Mouse (Mus musculus): ENCODE results near the gene Mreg.

The Mreg gene

GRCm38 (mm10) chr1:72166468-72166814, 45.7 kb downstream of the Mreg start:
- in situ Hi-C loops (cut with MboI; ENCODE audit: low pct_unique_long_range_greater_than_20kb in 1 of 2, low sequenced_read_pairs in 2 of 2, unreplicated experiment in 1 of 2) = no loop called here

- in situ Hi-C loops (cut with MboI; ENCODE audit: low pct_unique_long_range_greater_than_20kb in 1 of 2, low sequenced_read_pairs in 2 of 2, unreplicated experiment in 1 of 2) = no loop called here
Measured at GRCm38 (mm10) chr1:72165723-72166467, 46.2 kb downstream of the Mreg start.

- in situ Hi-C loops (cut with MboI; ENCODE audit: low pct_unique_long_range_greater_than_20kb in 1 of 2, low sequenced_read_pairs in 2 of 2, unreplicated experiment in 1 of 2) = no loop called here
Measured at GRCm38 (mm10) chr1:72160321-72160720, 51.8 kb downstream of the Mreg start.

GRCm38 (mm10) chr1:72145041-72145440, 67.1 kb downstream of the Mreg start:
- in situ Hi-C loops (cut with MboI; ENCODE audit: low pct_unique_long_range_greater_than_20kb in 1 of 2, low sequenced_read_pairs in 2 of 2, unreplicated experiment in 1 of 2) = loop anchor here in 1 of 2 experiments (25.0 kb wide), 1 partner anchor 558 kb away; no protein-coding TSS in a partner anchor

- in situ Hi-C loops (cut with MboI; ENCODE audit: low pct_unique_long_range_greater_than_20kb in 1 of 2, low sequenced_read_pairs in 2 of 2, unreplicated experiment in 1 of 2) = loop anchor here in 1 of 2 experiments (25.0 kb wide), 1 partner anchor 557 kb away; no protein-coding TSS in a partner anchor
Measured at GRCm38 (mm10) chr1:72144426-72144825, 67.7 kb downstream of the Mreg start.

GRCm38 (mm10) chr1:72141893-72142480, 70.1 kb downstream of the Mreg start:
- in situ Hi-C loops (cut with MboI; ENCODE audit: low pct_unique_long_range_greater_than_20kb in 1 of 2, low sequenced_read_pairs in 2 of 2, unreplicated experiment in 1 of 2) = loop anchor here in 1 of 2 experiments (25.0 kb wide), 1 partner anchor 555 kb away; no protein-coding TSS in a partner anchor

GRCm38 (mm10) chr1:72136101-72136500, 76.0 kb downstream of the Mreg start:
- in situ Hi-C loops (cut with MboI; ENCODE audit: low pct_unique_long_range_greater_than_20kb in 1 of 2, low sequenced_read_pairs in 2 of 2, unreplicated experiment in 1 of 2) = loop anchor here in 1 of 2 experiments (25.0 kb wide), 1 partner anchor 549 kb away; no protein-coding TSS in a partner anchor

- in situ Hi-C loops (cut with MboI; ENCODE audit: low pct_unique_long_range_greater_than_20kb in 1 of 2, low sequenced_read_pairs in 2 of 2, unreplicated experiment in 1 of 2) = loop anchor here in 1 of 2 experiments (25.0 kb wide), 1 partner anchor 547 kb away; no protein-coding TSS in a partner anchor
Measured at GRCm38 (mm10) chr1:72134534-72134933, 77.6 kb downstream of the Mreg start.

- in situ Hi-C loops (cut with MboI; ENCODE audit: low pct_unique_long_range_greater_than_20kb in 1 of 2, low sequenced_read_pairs in 2 of 2, unreplicated experiment in 1 of 2) = no loop called here
Measured at GRCm38 (mm10) chr1:72123434-72124297, 88.4 kb downstream of the Mreg start.

- in situ Hi-C loops (cut with MboI; ENCODE audit: low pct_unique_long_range_greater_than_20kb in 1 of 2, low sequenced_read_pairs in 2 of 2, unreplicated experiment in 1 of 2) = no loop called here
Measured at GRCm38 (mm10) chr1:72121608-72122185, 90.4 kb downstream of the Mreg start.

- in situ Hi-C loops (cut with MboI; ENCODE audit: low pct_unique_long_range_greater_than_20kb in 1 of 2, low sequenced_read_pairs in 2 of 2, unreplicated experiment in 1 of 2) = no loop called here
Measured at GRCm38 (mm10) chr1:72119981-72120380, 92.1 kb downstream of the Mreg start.

- in situ Hi-C loops (cut with MboI; ENCODE audit: low pct_unique_long_range_greater_than_20kb in 1 of 2, low sequenced_read_pairs in 2 of 2, unreplicated experiment in 1 of 2) = no loop called here
Measured at GRCm38 (mm10) chr1:72114206-72114605, 97.9 kb downstream of the Mreg start.
